Mouse (Mus musculus) gastrocnemius, postnatal 14 days (tissue): Measurements from ENCODE around the gene Acvr2b. TPM values are rescaled to one million over a fixed set of nuclear protein-coding genes. Genes with fewer than 3 reads are reported as not detected.

Source experiments
- total RNA-seq, 2 experiments: library from RNA; stranded (reverse); gene quantifications; 2 replicates each; pipeline ENCODE4 v1.2.3; 2021

The Acvr2b gene
- total RNA-seq, 2 experiments from 2014 or later, result 6.5 to 7.3 TPM

Other genes starting within 250 kb of the Acvr2b start
- 1 to 10 TPM; 1.1 to 1.3 TPM for gene Acaa1b, start 245.0 kb upstream of the Acvr2b start, total RNA-seq
- gene Gm47289, start 243.0 kb upstream of the Acvr2b start, total RNA-seq, result not detected
- gene Slc22a13, start 193.0 kb upstream of the Acvr2b start, total RNA-seq, result not detected
- 10 to 100 TPM; 31.1 to 34.4 TPM for gene Oxsr1, start 79.7 kb upstream of the Acvr2b start, total RNA-seq
- 10 to 100 TPM; 41.3 to 44.3 TPM for gene Acaa1a, start 62.4 kb upstream of the Acvr2b start, total RNA-seq
- gene Myd88, start 60.7 kb upstream of the Acvr2b start, total RNA-seq, result 1 to 10 TPM; 7.0 to 7.5 TPM
- under 1 TPM; 0.27 to 0.35 TPM for gene Xylb, start 44.7 kb upstream of the Acvr2b start, total RNA-seq
- gene Slc22a14, start 36.6 kb upstream of the Acvr2b start, total RNA-seq, result not detected
- 1 to 10 TPM; 1.4 to 1.9 TPM for gene Exog, start 42.8 kb downstream of the Acvr2b start, total RNA-seq
- gene Scn5a, start 176.9 kb downstream of the Acvr2b start, total RNA-seq, result under 1 TPM; 0.22 to 0.53 TPM